Mouse (Mus musculus) CH12.LX (cell line): ENCODE data around the gene Actr1a.

Source experiments
- CHD2 ChIP-seq: IDR thresholded peaks from 2 replicates; pipeline ENCODE4 v1.6.1; 2011; ENCODE audit warnings: low read length, improper control_type of control experiment
- CTCF ChIP-seq, 2 experiments: IDR thresholded peaks in 1 of 2; conservative IDR thresholded peaks in 1 of 2; 2 replicates each; pipeline ENCODE4 v1.5.1; 2011 to 2012; ENCODE audit warnings: low read depth in 2 of 2, low read length in 2 of 2, improper control_type of control experiment in 1 of 2, inconsistent platforms in 1 of 2, mild to moderate bottlenecking in 1 of 2, moderate library complexity in 1 of 2
- E2F4 ChIP-seq: IDR thresholded peaks from 2 replicates; pipeline ENCODE4 v1.6.1; 2011; ENCODE audit warnings: low read depth, low read length, improper control_type of control experiment; ENCODE audit not compliant: insufficient replicate concordance
- EP300 ChIP-seq: IDR thresholded peaks from 2 replicates; pipeline ENCODE4 v1.6.1; 2011; ENCODE audit warnings: low read length, improper control_type of control experiment
- MAFK ChIP-seq: IDR thresholded peaks from 2 replicates; pipeline ENCODE4 v1.6.1; 2011; ENCODE audit warnings: low read length, improper control_type of control experiment; ENCODE audit not compliant: insufficient replicate concordance
- MYC ChIP-seq: IDR thresholded peaks from 2 replicates; pipeline ENCODE4 v1.6.1; 2011; ENCODE audit warnings: low read depth, mild to moderate bottlenecking, improper control_type of control experiment, low read length
- POLR2A ChIP-seq: IDR thresholded peaks from 2 replicates; pipeline ENCODE4 v1.6.1; 2011; ENCODE audit warnings: low read depth, mild to moderate bottlenecking, improper control_type of control experiment, low read length
- RAD21 ChIP-seq: IDR thresholded peaks from 2 replicates; pipeline ENCODE4 v1.6.1; 2011; ENCODE audit warnings: low read depth, mild to moderate bottlenecking, low read length, improper control_type of control experiment, moderate library complexity
- TCF12 ChIP-seq: IDR thresholded peaks from 2 replicates; pipeline ENCODE4 v1.6.1; 2014; ENCODE audit warnings: low read depth, mild to moderate bottlenecking, inconsistent platforms, low read length, improper control_type of control experiment
- USF2 ChIP-seq: conservative IDR thresholded peaks from 2 replicates; pipeline ENCODE4 v1.6.1; 2011; ENCODE audit warnings: low read depth, low read length, improper control_type of control experiment

DNA sequence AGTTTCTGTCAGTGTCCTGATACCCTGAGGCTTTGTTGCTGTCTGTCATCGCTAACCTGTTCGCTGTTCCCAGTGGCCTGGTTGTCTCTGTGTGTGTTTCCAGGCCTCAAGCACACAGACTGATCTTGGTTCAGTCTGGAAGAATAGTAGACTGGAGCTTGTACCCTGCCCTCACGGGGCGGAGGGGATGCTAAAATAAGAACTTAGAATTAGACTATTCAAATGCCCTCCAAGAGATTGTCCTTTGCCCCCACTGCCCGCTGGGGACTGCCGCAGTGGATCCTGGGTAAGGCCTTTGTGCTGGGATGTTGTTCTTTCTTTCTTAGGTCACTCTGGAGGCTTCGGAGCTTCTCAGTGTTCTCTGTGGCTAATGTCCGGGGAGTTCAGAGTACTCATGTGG is 29.7 kb upstream of the Actr1a start:
- TF ChIP-seq CTCF (conservative IDR thresholded peaks at IDR 0.05 in 1 of 2, IDR thresholded peaks at IDR 0.05 in 1 of 2; ENCODE audit: low read depth in 2 of 2, low read length in 2 of 2) (no peak), USF2 (no peak), TCF12 (0 out of 2 replicates have a peak, but pooled peaks have one; percentile 8), CHD2 (no peak), POLR2A (no peak), RAD21 (no peak), MYC (no peak), E2F4 (no peak), EP300 (no peak; the same call in 1 of the 2 replicates), MAFK (no peak)
